Mouse (Mus musculus) brain, embryonic 18.5 days (tissue): ENCODE results near the gene Ppp2ca.

Experiments used
- DNase-seq: peaks from one replicate; pipeline ENCODE4 v3.0.0-alpha.2; 2012; ENCODE audit warnings: low read depth, low spot score

Gene Ppp2ca

GRCm38 (mm10) chr11:52098398-52098946, at the start of gene Ppp2ca:
Ppp2ca (plus strand) TSS chr11:52098681.
- DNase-seq = peak; percentile 98

GRCm38 (mm10) chr11:52053371-52053770, 45.1 kb upstream of the Ppp2ca start:
- no peak for DNase-seq

- DNase-seq = no peak
Observed at GRCm38 (mm10) chr11:52054728-52055127, 43.8 kb upstream of the Ppp2ca start.

GRCm38 (mm10) chr11:52056198-52056597, 42.3 kb upstream of the Ppp2ca start:
- no peak for DNase-seq

- DNase-seq = no peak
Observed at GRCm38 (mm10) chr11:52059001-52059400, 39.5 kb upstream of the Ppp2ca start.

GRCm38 (mm10) chr11:52060315-52060714, 38.2 kb upstream of the Ppp2ca start:
- no peak for DNase-seq

- no peak for DNase-seq
Observed at GRCm38 (mm10) chr11:52062406-52062805, 36.1 kb upstream of the Ppp2ca start.

GRCm38 (mm10) chr11:52064398-52064797, 34.1 kb upstream of the Ppp2ca start:
- DNase-seq = no peak

- DNase-seq = no peak
Observed at GRCm38 (mm10) chr11:52065841-52066240, 32.6 kb upstream of the Ppp2ca start.

GRCm38 (mm10) chr11:52071768-52072167, 26.7 kb upstream of the Ppp2ca start:
- DNase-seq = no peak

- no peak for DNase-seq
Observed at GRCm38 (mm10) chr11:52073528-52074170, 24.8 kb upstream of the Ppp2ca start.

- DNase-seq = no peak
Observed at GRCm38 (mm10) chr11:52074626-52075470, 23.6 kb upstream of the Ppp2ca start.

GRCm38 (mm10) chr11:52075794-52076633, 22.5 kb upstream of the Ppp2ca start:
- DNase-seq = no peak

GRCm38 (mm10) chr11:52076742-52077352, 21.6 kb upstream of the Ppp2ca start:
- DNase-seq = no peak

- no peak for DNase-seq
Observed at GRCm38 (mm10) chr11:52077939-52078338, 20.5 kb upstream of the Ppp2ca start.

GRCm38 (mm10) chr11:52079978-52080377, 18.5 kb upstream of the Ppp2ca start:
- no peak for DNase-seq

GRCm38 (mm10) chr11:52080656-52081055, 17.8 kb upstream of the Ppp2ca start:
- DNase-seq = no peak

- no peak for DNase-seq
Observed at GRCm38 (mm10) chr11:52085857-52086203, 12.7 kb upstream of the Ppp2ca start.

- DNase-seq = peak; percentile 69
Observed at GRCm38 (mm10) chr11:52086204-52086864, 12.1 kb upstream of the Ppp2ca start.

GRCm38 (mm10) chr11:52089291-52089690, 9.2 kb upstream of the Ppp2ca start:
- no peak for DNase-seq

- DNase-seq = no peak
Observed at GRCm38 (mm10) chr11:52091261-52091660, 7.2 kb upstream of the Ppp2ca start.
